Comparison of ENCODE assay signal across 9 mouse cellular contexts in the genomic region with DNA sequence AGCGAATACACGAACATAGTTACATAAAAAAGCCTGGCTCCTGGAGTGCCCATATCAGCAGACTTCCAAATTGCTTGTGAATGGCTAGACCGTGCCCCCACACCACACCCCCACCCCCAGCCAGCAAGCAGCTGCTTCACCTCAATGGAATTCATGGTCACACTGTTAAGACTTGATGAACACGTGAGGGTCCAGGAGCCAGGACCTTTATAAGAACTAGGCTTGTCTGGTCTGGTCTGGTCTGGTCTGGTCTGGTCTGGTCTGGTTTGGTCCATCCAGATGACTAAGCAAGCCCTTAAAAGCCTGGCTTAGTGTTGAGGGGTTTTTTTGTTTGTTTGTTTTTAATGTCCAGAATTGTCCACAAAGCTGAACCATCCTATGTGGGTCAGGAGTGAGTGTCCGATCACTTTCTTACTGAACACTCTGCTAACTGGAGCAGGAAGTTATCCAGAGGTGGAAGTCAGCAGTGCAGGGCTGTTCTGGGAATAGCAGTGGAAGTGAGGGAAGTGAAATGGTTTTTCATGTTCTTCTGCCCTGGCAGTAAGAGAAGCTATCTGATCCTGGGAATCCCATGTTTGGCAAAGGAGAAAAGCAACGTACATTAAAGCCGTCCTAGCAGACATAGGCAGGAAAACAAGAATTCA. TPM values are rescaled to one million over a fixed set of nuclear protein-coding genes. Genes with fewer than 3 reads are reported as not detected.
DNase-seq lines count a peak whose midpoint lies in the region; ATAC-seq lines count a peak whose summit lies in the region.
"Had no signal": no experiment of that assay in that cellular context is flagged by ENCODE, and none has a peak within 500 bp of the region (broad histone marks: within the 10 kb centered on the region; RNA-seq: fewer than 3 reads in every experiment).

No protein-coding gene starts in this region.

- peak; percentile 67 for DNase-seq in testis, postnatal 10 days (ENCODE audit: low spot score)
- no peak for DNase-seq in testis, postnatal 14 days (ENCODE audit: low spot score)
- DNase-seq in left cerebral cortex, postnatal 25 days (ENCODE audit: low spot score in 2 of 2), result no peak
- no peak for DNase-seq in right cerebral cortex, postnatal 36 days (ENCODE audit: low spot score in 2 of 2)
- no peak for DNase-seq in adrenal gland, adult 18-20 months (ENCODE audit: low spot score in 2 of 2)
- DNase-seq in left cerebral cortex, adult 18-20 months (ENCODE audit: low spot score in 2 of 2), result no peak

- no peaks in the 10 kb centered on the region for H3K9me3 ChIP-seq in heart, embryonic 12.5 days (replicated peaks)
- H3K9me3 ChIP-seq in limb, embryonic 12.5 days, result no peaks in the 10 kb centered on the region
- H3K9me3 ChIP-seq: liver, embryonic 15.5 days had no signal

- peaks cover 3% of the 10 kb centered on the region; the same call in 1 of the 2 replicates for H3K36me3 ChIP-seq in heart, embryonic 12.5 days
- no peaks in the 10 kb centered on the region for H3K36me3 ChIP-seq in limb, embryonic 12.5 days
- H3K36me3 ChIP-seq: liver, embryonic 15.5 days had no signal

- H3K4me2 ChIP-seq in heart, embryonic 12.5 days, result no peak overlapping the region
- peak overlapping the region; percentile 23; the same call in 1 of the 2 replicates for H3K4me2 ChIP-seq in limb, embryonic 12.5 days
- H3K4me2 ChIP-seq: liver, embryonic 15.5 days had no signal

- peak; percentile 63 for ATAC-seq in heart, embryonic 12.5 days (ENCODE audit: insufficient number of reproducible peaks, low FRiP score)
- peak; percentile 93 for ATAC-seq in limb, embryonic 12.5 days (ENCODE audit: insufficient number of reproducible peaks, insufficient read depth, low FRiP score, low TSS enrichment, low read depth)

- peak overlapping the region; percentile 81 for H3K27ac ChIP-seq in heart, embryonic 12.5 days (ENCODE audit: poor library complexity, severe bottlenecking)
- H3K27ac ChIP-seq in limb, embryonic 12.5 days, result peak overlapping the region; percentile 72
- H3K27ac ChIP-seq: liver, embryonic 15.5 days had no signal

- no peaks in the 10 kb centered on the region for H3K27me3 ChIP-seq in heart, embryonic 12.5 days (replicated peaks)
- H3K27me3 ChIP-seq in limb, embryonic 12.5 days, result no peaks in the 10 kb centered on the region
- H3K27me3 ChIP-seq: liver, embryonic 15.5 days had no signal

- no peak overlapping the region for H3K9ac ChIP-seq in heart, embryonic 12.5 days
- H3K9ac ChIP-seq in limb, embryonic 12.5 days (replicated peaks), result no peak overlapping the region
- H3K9ac ChIP-seq: liver, embryonic 15.5 days had no signal

- no peak overlapping the region for H3K4me3 ChIP-seq in heart, embryonic 12.5 days
- no peak overlapping the region for H3K4me3 ChIP-seq in limb, embryonic 12.5 days (replicated peaks)
- H3K4me3 ChIP-seq: liver, embryonic 15.5 days had no signal

- peaks cover 37% of the 10 kb centered on the region for H3K4me1 ChIP-seq in heart, embryonic 12.5 days (replicated peaks)
- peaks cover 21% of the 10 kb centered on the region for H3K4me1 ChIP-seq in limb, embryonic 12.5 days (replicated peaks)
- H3K4me1 ChIP-seq: liver, embryonic 15.5 days had no signal

- intact Hi-C loops in left cerebral cortex, postnatal 25 days (cut with DNase I), result no loop called here

- WGBS in heart, embryonic 12.5 days, result 28% methylated on average over 7 of the region's 7 CpGs
- WGBS in limb, embryonic 12.5 days, result 51% methylated on average over 7 of the region's 7 CpGs

RNA-seq across cellular contexts. Expression of a gene that starts 51.3 kb away (rescaled TPM):
- polyA plus RNA-seq in heart, embryonic 12.5 days (2016; fragmentation: Nextera tagmentation; extraction: Ambion mirVana), result not detected in 2 replicates
- polyA plus RNA-seq in limb, embryonic 12.5 days (2016; fragmentation: Nextera tagmentation; extraction: Ambion mirVana), result not detected in 2 replicates
- not detected for total RNA-seq in left cerebral cortex, postnatal 25 days (2021)
- total RNA-seq in adrenal gland, adult 18-20 months (2021), result not detected
- total RNA-seq in left cerebral cortex, adult 18-20 months (2021), result not detected
- polyA plus RNA-seq: liver, embryonic 15.5 days had no signal
